Mouse (Mus musculus): ENCODE results near the gene Plekha8. TPM values are rescaled to one million over a fixed set of nuclear protein-coding genes. Genes with fewer than 3 reads are reported as not detected.

The Plekha8 gene
- total and polyA plus RNA-seq, 2 experiments, result 3.6 to 13.4 TPM

DNA sequence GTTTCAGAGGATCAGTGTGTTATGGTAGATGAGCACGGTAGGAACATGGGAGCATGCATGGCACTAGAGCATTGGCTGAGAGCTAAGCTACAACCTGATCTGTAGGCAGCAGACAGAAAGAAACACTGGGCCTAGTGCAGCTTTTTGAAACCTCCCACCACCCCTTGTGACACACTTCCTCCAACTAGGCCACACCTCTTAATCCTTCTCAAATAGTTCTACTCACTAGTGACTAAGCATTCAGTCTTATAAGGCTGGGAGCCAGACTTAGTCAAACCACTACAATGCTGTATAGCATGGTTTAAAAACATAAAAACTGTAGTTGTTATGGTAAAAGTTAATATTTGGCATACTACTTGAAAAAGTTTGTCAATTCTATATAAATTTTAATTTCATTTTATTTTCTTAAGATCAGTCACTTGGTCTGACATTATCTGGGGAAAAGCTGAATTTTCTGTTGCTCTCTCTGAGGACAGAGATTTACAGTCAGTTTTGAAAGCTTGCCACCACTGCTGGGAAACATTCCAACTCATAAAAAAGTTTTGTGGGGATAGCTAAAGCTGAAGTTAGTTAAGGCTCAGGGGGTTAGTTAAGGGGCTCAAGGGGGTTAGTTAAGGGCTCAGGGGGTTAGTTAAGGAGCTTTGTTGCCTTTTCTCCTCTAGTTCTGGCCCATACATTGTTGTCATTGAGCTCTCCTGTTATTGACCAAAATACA lies 9.2 kb downstream of the Plekha8 start:
- H3K27me3 ChIP-seq (ENCODE audit: control insufficient read depth, insufficient read depth, low read length), result no peaks in the 10 kb centered on the region
- WGBS, result 100% methylated on average over 1 of the region's 1 CpGs

DNA sequence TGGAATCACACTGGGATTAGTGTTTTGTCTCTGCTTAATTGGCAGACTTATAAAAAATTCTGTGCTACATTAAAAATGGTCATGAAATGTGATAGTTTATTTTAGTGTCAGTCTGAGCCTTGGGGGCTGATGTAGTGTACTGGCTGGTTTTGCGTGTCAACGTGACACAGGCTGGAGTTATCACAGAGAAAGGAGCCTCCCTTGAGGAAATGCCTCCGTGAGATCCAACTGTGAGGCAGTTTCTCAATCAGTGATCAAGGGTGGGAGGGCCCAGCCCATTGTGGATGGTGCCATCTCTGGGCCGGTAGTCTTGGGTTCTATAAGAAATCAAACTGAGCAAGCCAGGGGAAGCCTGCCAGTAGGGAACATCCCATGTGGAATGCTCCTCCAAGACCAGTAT lies 11.3 kb downstream of the Plekha8 start:
- Histone ChIP-seq H3K36me3 (ENCODE audit: control insufficient read depth, insufficient read depth, low read length) (no peaks in the 10 kb centered on the region), H3K4me1 (ENCODE audit: control insufficient read depth, insufficient read depth, low read length) (peaks cover 4% of the 10 kb centered on the region), H3K27me3 (ENCODE audit: control insufficient read depth, insufficient read depth, low read length) (no peaks in the 10 kb centered on the region), H3K4me3 (ENCODE audit: insufficient read depth, low read depth, low read length) (no peak overlapping the region), H3K79me2 (ENCODE audit: control insufficient read depth, insufficient read depth, low read length) (peaks cover 38% of the 10 kb centered on the region; the same call in 1 of the 2 replicates), H3K27ac (replicated peaks; ENCODE audit: insufficient read depth, low read depth, low read length) (no peak overlapping the region), H3K9ac (ENCODE audit: low read depth, low read length) (no peak overlapping the region)
- WGBS, result 61% methylated on average over 4 of the region's 4 CpGs
- TF ChIP-seq POLR2A (IDR thresholded peaks at IDR 0.05; ENCODE audit: extremely low read depth, insufficient read depth, low read length), result no peak
- TF ChIP-seq CTCF (IDR thresholded peaks at IDR 0.05; ENCODE audit: low read depth, low read length), result no peak
- DNase-seq (ENCODE audit: extremely low read depth, low read depth, low spot score), result no peak

More for the DNA sequence above, 9.2 kb downstream of the Plekha8 start:
- H3K27ac ChIP-seq (replicated peaks; ENCODE audit: insufficient read depth, low read depth, low read length), result no peak overlapping the region
- no peak for TF ChIP-seq POLR2A (IDR thresholded peaks at IDR 0.05; ENCODE audit: extremely low read depth, insufficient read depth, low read length)
- TF ChIP-seq CTCF (IDR thresholded peaks at IDR 0.05; ENCODE audit: low read depth, low read length), result no peak
- no peaks in the 10 kb centered on the region for H3K36me3 ChIP-seq (ENCODE audit: control insufficient read depth, insufficient read depth, low read length)
- H3K79me2 ChIP-seq (ENCODE audit: control insufficient read depth, insufficient read depth, low read length), result peaks cover 43% of the 10 kb centered on the region; the same call in 1 of the 2 replicates
- no peak for DNase-seq (ENCODE audit: extremely low read depth, low read depth, low spot score)
- H3K4me1 ChIP-seq (ENCODE audit: control insufficient read depth, insufficient read depth, low read length), result peaks cover 15% of the 10 kb centered on the region
- H3K4me3 ChIP-seq (ENCODE audit: insufficient read depth, low read depth, low read length), result no peak overlapping the region
- H3K9ac ChIP-seq (ENCODE audit: low read depth, low read length), result no peak overlapping the region

DNA sequence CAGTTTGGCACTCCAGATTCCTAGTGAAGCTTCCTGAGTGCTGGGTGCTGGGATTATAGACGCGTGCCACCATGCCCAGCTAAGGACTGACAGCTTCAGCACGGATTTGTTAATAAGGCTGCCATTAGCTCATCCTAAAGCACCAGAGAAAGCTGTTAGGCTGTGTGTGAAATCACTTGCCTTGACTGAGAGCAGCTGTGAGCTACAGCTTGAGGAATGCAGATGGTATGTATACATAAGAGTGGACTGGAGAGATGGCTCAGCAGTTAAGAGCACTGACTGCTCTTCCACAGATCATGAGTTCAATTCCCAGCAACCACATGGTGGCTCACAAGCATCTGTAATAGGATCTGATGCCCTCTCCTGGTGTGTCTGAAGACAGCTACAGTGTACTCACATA lies 22.5 kb downstream of the Plekha8 start:
- TF ChIP-seq POLR2A (IDR thresholded peaks at IDR 0.05; ENCODE audit: extremely low read depth, insufficient read depth, low read length) (no peak), CTCF (IDR thresholded peaks at IDR 0.05; ENCODE audit: low read depth, low read length) (no peak)
- Histone ChIP-seq H3K79me2 (ENCODE audit: control insufficient read depth, insufficient read depth, low read length) (peaks cover 2% of the 10 kb centered on the region; the same call in 1 of the 2 replicates), H3K9ac (ENCODE audit: low read depth, low read length) (no peak overlapping the region), H3K4me1 (ENCODE audit: control insufficient read depth, insufficient read depth, low read length) (no peaks in the 10 kb centered on the region), H3K27ac (replicated peaks; ENCODE audit: insufficient read depth, low read depth, low read length) (no peak overlapping the region), H3K36me3 (ENCODE audit: control insufficient read depth, insufficient read depth, low read length) (peaks cover 52% of the 10 kb centered on the region), H3K4me3 (ENCODE audit: insufficient read depth, low read depth, low read length) (no peak overlapping the region), H3K27me3 (ENCODE audit: control insufficient read depth, insufficient read depth, low read length) (no peaks in the 10 kb centered on the region)
- WGBS, result 86% methylated on average over 3 of the region's 3 CpGs
- DNase-seq (ENCODE audit: extremely low read depth, low read depth, low spot score), result no peak

DNA sequence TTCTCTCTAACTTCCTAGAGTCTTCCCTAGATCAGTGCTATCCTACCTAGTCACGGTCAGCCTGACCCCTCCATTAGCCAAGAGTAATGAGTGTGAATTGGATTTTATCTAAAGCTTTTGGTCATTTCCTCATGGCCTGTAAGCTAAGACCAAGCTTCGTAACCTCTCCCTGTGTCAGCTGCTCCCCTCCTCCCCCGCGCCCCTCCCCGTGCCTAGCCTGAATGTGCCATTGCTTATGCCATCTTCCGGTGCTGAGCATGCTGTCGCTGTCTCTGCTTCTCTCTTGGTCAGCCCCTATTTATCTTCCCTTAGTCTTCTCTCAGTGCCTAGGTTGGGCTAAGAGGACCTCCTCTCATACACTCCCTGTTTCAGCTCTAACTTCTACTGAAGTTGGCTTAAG lies 24.6 kb downstream of the Plekha8 start:
- Histone ChIP-seq H3K9ac (ENCODE audit: low read depth, low read length) (no peak overlapping the region), H3K27ac (replicated peaks; ENCODE audit: insufficient read depth, low read depth, low read length) (no peak overlapping the region), H3K36me3 (ENCODE audit: control insufficient read depth, insufficient read depth, low read length) (peaks cover 59% of the 10 kb centered on the region), H3K79me2 (ENCODE audit: control insufficient read depth, insufficient read depth, low read length) (no peaks in the 10 kb centered on the region), H3K27me3 (ENCODE audit: control insufficient read depth, insufficient read depth, low read length) (no peaks in the 10 kb centered on the region), H3K4me3 (ENCODE audit: insufficient read depth, low read depth, low read length) (no peak overlapping the region), H3K4me1 (ENCODE audit: control insufficient read depth, insufficient read depth, low read length) (no peaks in the 10 kb centered on the region)
- 93% methylated on average over 7 of the region's 7 CpGs for WGBS
- no peak for DNase-seq (ENCODE audit: extremely low read depth, low read depth, low spot score)
- TF ChIP-seq CTCF (IDR thresholded peaks at IDR 0.05; ENCODE audit: low read depth, low read length), result no peak
- no peak for TF ChIP-seq POLR2A (IDR thresholded peaks at IDR 0.05; ENCODE audit: extremely low read depth, insufficient read depth, low read length)

DNA sequence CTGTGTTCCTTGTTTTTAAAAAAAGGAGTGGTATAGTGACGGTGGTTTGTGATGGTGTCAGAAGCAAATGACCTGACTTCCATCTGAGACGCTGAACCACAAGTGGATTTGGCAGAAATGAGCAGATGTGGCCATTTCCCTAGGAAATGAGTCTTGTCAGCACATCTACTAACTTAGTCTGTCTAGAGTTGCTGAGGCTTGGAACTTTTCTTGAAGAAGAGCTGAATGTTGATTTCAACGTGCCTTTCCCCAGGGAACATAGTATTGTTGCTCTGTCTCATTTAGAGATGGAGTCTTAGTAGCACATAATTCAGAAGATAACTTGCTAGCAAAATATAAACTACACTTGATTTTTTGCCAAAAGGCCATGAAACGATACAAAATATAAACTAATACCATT lies 25.4 kb downstream of the Plekha8 start:
- Histone ChIP-seq H3K4me3 (ENCODE audit: insufficient read depth, low read depth, low read length) (no peak overlapping the region), H3K79me2 (ENCODE audit: control insufficient read depth, insufficient read depth, low read length) (no peaks in the 10 kb centered on the region), H3K36me3 (ENCODE audit: control insufficient read depth, insufficient read depth, low read length) (peaks cover 56% of the 10 kb centered on the region), H3K9ac (ENCODE audit: low read depth, low read length) (no peak overlapping the region), H3K27ac (replicated peaks; ENCODE audit: insufficient read depth, low read depth, low read length) (no peak overlapping the region), H3K27me3 (ENCODE audit: control insufficient read depth, insufficient read depth, low read length) (no peaks in the 10 kb centered on the region), H3K4me1 (ENCODE audit: control insufficient read depth, insufficient read depth, low read length) (no peaks in the 10 kb centered on the region)
- DNase-seq (ENCODE audit: extremely low read depth, low read depth, low spot score), result no peak
- TF ChIP-seq POLR2A (IDR thresholded peaks at IDR 0.05; ENCODE audit: extremely low read depth, insufficient read depth, low read length), result no peak
- TF ChIP-seq CTCF (IDR thresholded peaks at IDR 0.05; ENCODE audit: low read depth, low read length), result no peak
- WGBS, result 73% methylated on average over 4 of the region's 4 CpGs

DNA sequence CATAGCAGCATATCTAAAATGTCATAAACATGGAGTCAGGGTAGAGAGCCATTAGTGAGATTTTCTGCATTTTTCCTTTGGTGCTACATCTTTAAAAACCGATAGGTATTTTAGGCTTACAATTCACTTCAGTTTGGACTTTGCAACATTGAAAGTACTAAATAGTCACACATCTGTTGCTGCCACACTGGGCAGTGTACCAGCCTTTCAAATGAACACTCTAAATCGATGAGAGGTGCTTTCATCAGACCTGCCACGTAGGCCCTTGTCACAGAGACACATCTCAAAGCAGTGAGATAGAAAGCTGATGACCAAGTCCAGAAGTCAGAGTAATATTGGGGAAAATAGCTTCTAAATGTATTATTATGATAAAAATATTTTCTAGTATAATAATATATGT lies 33.5 kb downstream of the Plekha8 start:
- TF ChIP-seq CTCF (IDR thresholded peaks at IDR 0.05; ENCODE audit: low read depth, low read length) (no peak), POLR2A (IDR thresholded peaks at IDR 0.05; ENCODE audit: extremely low read depth, insufficient read depth, low read length) (no peak)
- no peaks in the 10 kb centered on the region for H3K79me2 ChIP-seq (ENCODE audit: control insufficient read depth, insufficient read depth, low read length)
- 31% methylated on average over 3 of the region's 3 CpGs for WGBS

More for the DNA sequence above, 33.5 kb downstream of the Plekha8 start:
- H3K36me3 ChIP-seq (ENCODE audit: control insufficient read depth, insufficient read depth, low read length), result peaks cover 48% of the 10 kb centered on the region
- H3K4me1 ChIP-seq (ENCODE audit: control insufficient read depth, insufficient read depth, low read length), result peaks cover 4% of the 10 kb centered on the region; the same call in 1 of the 2 replicates
- no peak overlapping the region for H3K4me3 ChIP-seq (ENCODE audit: insufficient read depth, low read depth, low read length)
- no peaks in the 10 kb centered on the region for H3K27me3 ChIP-seq (ENCODE audit: control insufficient read depth, insufficient read depth, low read length)
- DNase-seq (ENCODE audit: extremely low read depth, low read depth, low spot score), result peak; percentile 94
- H3K9ac ChIP-seq (ENCODE audit: low read depth, low read length), result no peak overlapping the region
- H3K27ac ChIP-seq (replicated peaks; ENCODE audit: insufficient read depth, low read depth, low read length), result no peak overlapping the region
